Mouse (Mus musculus) small intestine, adult 2 months (tissue): ENCODE data around the gene Aatk.

ENCODE experiments used
- CTCF ChIP-seq: fragments of 200-500 bp; IDR thresholded peaks from 2 replicates; pipeline ENCODE4 v1.5.1; 2012; ENCODE audit warnings: low read depth, mild to moderate bottlenecking, control low read depth, inconsistent platforms, low read length, moderate library complexity, mixed read lengths; ENCODE audit not compliant: insufficient replicate concordance, insufficient read length; ENCODE audit errors: extremely low read depth
- POLR2A ChIP-seq: fragments of 200-500 bp; IDR thresholded peaks from 2 replicates; pipeline ENCODE4 v1.6.1; 2012; ENCODE audit warnings: low read depth, mild to moderate bottlenecking, control low read depth, inconsistent platforms, low read length, moderate library complexity

- TF ChIP-seq CTCF (no peak), POLR2A (no peak)
These were observed 73.2 kb downstream of the Aatk start for GRCm38 (mm10) chr11:119973789-119974188.
